Mouse (Mus musculus): ENCODE data around the gene Meis3. TPM values are rescaled to one million over a fixed set of nuclear protein-coding genes. Genes with fewer than 3 reads are reported as not detected.

The Meis3 gene
- polyA plus RNA-seq, 1 experiment from 2014 or later: 15.6 TPM

- 85% methylated on average over 15 of the region's 15 CpGs for WGBS
- no peak overlapping the region for H3K27ac ChIP-seq
- no peaks in the 10 kb centered on the region for H3K27me3 ChIP-seq
- H3K4me1 ChIP-seq: no peaks in the 10 kb centered on the region
- no peak overlapping the region for H3K4me2 ChIP-seq (replicated peaks)
- ATAC-seq (ENCODE audit: low FRiP score, low read depth): no peak
- H3K4me3 ChIP-seq: no peak overlapping the region
- no peak overlapping the region for H3K9ac ChIP-seq
- no peaks in the 10 kb centered on the region for H3K9me3 ChIP-seq
- peaks cover 94% of the 10 kb centered on the region for H3K36me3 ChIP-seq
These were observed 28.0 kb downstream of the Meis3 start for GRCm38 (mm10) chr7:16202756-16203504.

DNA sequence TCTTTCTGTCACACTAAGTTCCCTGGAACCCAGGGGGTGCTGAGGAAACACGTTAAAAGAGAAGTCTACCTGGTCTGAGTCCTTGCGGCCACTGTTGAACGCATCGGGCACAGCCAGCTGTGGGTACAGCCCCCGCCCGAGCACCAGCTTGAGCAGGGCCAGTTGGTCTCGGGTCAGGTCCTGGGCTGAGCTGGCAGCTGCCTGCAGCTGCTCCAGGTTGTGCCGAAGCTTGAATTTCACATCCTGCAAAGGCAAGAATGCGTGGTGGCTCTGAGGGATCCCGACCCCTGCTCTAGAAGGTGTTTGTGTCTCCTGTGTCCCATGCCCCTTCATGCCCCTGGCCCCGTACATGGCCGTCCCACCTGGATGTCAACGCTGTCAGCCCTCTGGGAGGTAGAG, 28.6 kb downstream of the Meis3 start:
- peaks cover 91% of the 10 kb centered on the region for H3K36me3 ChIP-seq
- H3K4me3 ChIP-seq: no peak overlapping the region
- H3K4me2 ChIP-seq (replicated peaks): no peak overlapping the region
- 92% methylated on average over 13 of the region's 13 CpGs for WGBS
- no peaks in the 10 kb centered on the region for H3K4me1 ChIP-seq
- H3K9me3 ChIP-seq: no peaks in the 10 kb centered on the region
- ATAC-seq (ENCODE audit: low FRiP score, low read depth): no peak
- H3K9ac ChIP-seq: no peak overlapping the region
- no peak overlapping the region for H3K27ac ChIP-seq
- H3K27me3 ChIP-seq: no peaks in the 10 kb centered on the region

DNA sequence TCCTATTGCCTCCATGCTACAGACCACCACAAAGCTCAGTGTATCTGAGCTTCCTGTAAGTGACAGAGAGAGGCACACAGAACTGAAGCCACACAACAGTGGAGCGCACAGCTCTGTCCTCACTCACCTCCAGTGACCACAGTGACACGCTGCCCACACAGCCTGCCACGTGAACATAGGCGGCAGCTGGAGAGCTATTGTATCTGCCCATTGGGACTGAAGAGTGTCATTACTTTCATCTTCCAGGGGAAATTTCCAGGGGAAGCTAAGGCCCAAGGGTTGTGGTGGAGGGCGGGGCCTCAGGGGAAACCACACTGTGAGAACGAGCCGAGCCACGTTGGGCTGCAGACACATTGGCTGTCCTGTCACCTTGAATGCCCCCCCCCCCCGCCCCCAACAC, 29.9 kb downstream of the Meis3 start:
- no peak for ATAC-seq (ENCODE audit: low FRiP score, low read depth)
- Histone ChIP-seq H3K27ac (no peak overlapping the region), H3K4me2 (replicated peaks) (no peak overlapping the region), H3K27me3 (no peaks in the 10 kb centered on the region), H3K4me1 (no peaks in the 10 kb centered on the region), H3K9ac (no peak overlapping the region), H3K36me3 (peaks cover 91% of the 10 kb centered on the region), H3K9me3 (no peaks in the 10 kb centered on the region), H3K4me3 (no peak overlapping the region)
- WGBS: 79% methylated on average over 9 of the region's 9 CpGs

DNA sequence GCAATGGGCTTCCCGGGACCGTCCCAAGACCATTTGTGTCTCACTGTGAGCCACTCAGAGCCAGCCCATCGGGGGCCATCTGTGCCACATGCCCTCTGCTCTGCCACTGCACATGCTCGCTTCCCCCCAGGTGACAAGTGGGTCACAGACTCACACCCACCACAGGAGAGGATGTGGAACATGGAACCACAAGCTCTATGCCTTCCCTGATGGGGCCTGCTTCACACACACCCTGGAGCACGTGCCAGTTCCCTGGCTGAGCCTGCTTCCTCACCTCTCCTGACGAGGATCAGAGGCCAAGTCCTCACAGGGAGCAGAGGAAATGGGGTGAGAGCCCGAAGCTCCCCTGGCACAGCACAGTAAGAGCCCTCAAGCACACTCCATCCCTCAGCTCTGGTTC, 32.2 kb downstream of the Meis3 start:
- no peak overlapping the region for H3K4me3 ChIP-seq
- H3K4me2 ChIP-seq (replicated peaks): no peak overlapping the region
- H3K36me3 ChIP-seq: peaks cover 89% of the 10 kb centered on the region
- WGBS: 84% methylated on average over 7 of the region's 7 CpGs
- no peaks in the 10 kb centered on the region for H3K9me3 ChIP-seq
- H3K9ac ChIP-seq: no peak overlapping the region
- no peak overlapping the region for H3K27ac ChIP-seq
- H3K4me1 ChIP-seq: no peaks in the 10 kb centered on the region
- no peak for ATAC-seq (ENCODE audit: low FRiP score, low read depth)
- H3K27me3 ChIP-seq: no peaks in the 10 kb centered on the region

- ATAC-seq (ENCODE audit: low FRiP score, low read depth): no peak
- H3K9me3 ChIP-seq: no peaks in the 10 kb centered on the region
- WGBS: 83% methylated on average over 10 of the region's 10 CpGs
- no peak overlapping the region for H3K4me3 ChIP-seq
- no peaks in the 10 kb centered on the region for H3K4me1 ChIP-seq
- no peak overlapping the region for H3K27ac ChIP-seq
- no peak overlapping the region for H3K9ac ChIP-seq
- H3K27me3 ChIP-seq: no peaks in the 10 kb centered on the region
- H3K36me3 ChIP-seq: peaks cover 86% of the 10 kb centered on the region
- no peak overlapping the region for H3K4me2 ChIP-seq (replicated peaks)
These were observed 32.6 kb downstream of the Meis3 start for GRCm38 (mm10) chr7:16207496-16207895.

- Histone ChIP-seq H3K27me3 (no peaks in the 10 kb centered on the region), H3K36me3 (peaks cover 86% of the 10 kb centered on the region), H3K4me2 (replicated peaks) (no peak overlapping the region), H3K4me1 (no peaks in the 10 kb centered on the region), H3K9ac (no peak overlapping the region), H3K9me3 (no peaks in the 10 kb centered on the region), H3K4me3 (no peak overlapping the region), H3K27ac (no peak overlapping the region)
- ATAC-seq (ENCODE audit: low FRiP score, low read depth): no peak
- WGBS: 87% methylated on average over 21 of the region's 21 CpGs
These were observed 34.1 kb downstream of the Meis3 start for GRCm38 (mm10) chr7:16208781-16209665.

DNA sequence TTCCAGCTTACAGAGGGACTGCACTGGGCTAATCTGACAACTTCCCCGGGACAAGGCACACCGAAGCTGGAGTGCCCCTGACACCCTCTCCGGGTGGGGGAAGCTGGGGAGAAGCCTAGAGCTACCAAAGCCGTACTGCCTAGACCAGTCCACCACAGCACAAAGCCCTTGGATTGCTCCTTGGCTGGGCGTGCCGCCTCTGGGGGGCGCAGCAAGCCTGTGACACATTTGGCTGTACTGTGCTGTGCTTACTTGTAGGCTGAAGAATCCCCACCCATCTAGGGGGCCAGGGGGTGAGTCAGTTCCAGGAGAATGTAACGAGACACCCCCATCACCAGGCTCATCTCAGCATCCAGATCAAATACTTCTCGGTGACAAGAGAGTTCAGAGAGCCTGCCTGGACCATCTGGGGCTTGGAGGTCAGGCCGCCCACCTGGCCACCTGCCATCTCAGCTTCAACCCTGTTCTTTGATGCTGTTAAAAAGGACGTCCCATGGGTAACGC, 36.0 kb downstream of the Meis3 start:
- Histone ChIP-seq H3K4me1 (no peaks in the 10 kb centered on the region), H3K36me3 (peaks cover 86% of the 10 kb centered on the region), H3K4me3 (no peak overlapping the region), H3K4me2 (replicated peaks) (no peak overlapping the region), H3K9ac (no peak overlapping the region), H3K27ac (no peak overlapping the region), H3K9me3 (no peaks in the 10 kb centered on the region), H3K27me3 (no peaks in the 10 kb centered on the region)
- 70% methylated on average over 12 of the region's 12 CpGs for WGBS
- ATAC-seq (ENCODE audit: low FRiP score, low read depth): no peak

DNA sequence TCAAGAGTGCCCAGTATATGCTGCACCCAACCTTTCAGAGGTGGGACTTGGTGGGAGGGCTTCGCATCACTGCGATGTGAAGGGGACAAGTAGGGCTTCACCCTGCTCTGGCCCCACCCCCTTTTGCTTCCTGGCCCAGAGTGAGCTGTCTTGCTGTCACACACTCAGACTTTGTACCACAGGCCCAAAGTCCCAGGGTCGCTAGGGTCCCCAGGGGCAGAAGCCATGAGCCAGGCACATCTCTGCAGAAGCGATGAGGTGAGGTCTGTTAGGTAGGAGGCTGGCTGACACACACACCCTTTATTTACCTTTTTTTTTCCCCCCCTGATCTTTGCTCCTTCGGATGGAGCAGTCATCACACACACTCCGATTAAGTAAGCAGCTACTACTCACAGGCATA, 38.3 kb downstream of the Meis3 start:
- no peak overlapping the region for H3K9ac ChIP-seq
- no peaks in the 10 kb centered on the region for H3K9me3 ChIP-seq
- no peak overlapping the region for H3K4me3 ChIP-seq
- H3K4me2 ChIP-seq (replicated peaks): no peak overlapping the region
- H3K4me1 ChIP-seq: no peaks in the 10 kb centered on the region
- WGBS: 92% methylated on average over 6 of the region's 6 CpGs
- H3K27me3 ChIP-seq: no peaks in the 10 kb centered on the region
- ATAC-seq (ENCODE audit: low FRiP score, low read depth): no peak
- no peak overlapping the region for H3K27ac ChIP-seq
- H3K36me3 ChIP-seq: peaks cover 92% of the 10 kb centered on the region

DNA sequence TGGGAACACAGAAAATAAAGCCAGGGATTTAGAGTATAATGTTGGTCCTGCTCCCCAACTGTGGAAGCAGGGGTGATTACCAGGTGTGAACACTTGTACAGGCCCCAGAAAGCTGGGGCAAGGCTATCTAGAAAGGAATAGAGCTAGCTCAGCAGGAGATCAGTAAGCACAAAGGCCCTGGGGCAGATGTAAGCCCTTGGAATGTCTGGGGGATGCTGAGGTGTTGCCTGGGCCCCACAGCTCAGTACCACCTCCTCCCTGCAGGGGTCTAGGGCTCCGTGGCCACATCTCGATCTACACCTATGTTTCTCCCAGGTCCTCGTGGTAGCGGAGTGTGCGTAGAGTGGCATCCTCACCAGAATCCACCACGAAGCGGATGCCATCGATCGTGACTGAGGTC, 39.1 kb downstream of the Meis3 start:
- H3K4me2 ChIP-seq (replicated peaks): no peak overlapping the region
- H3K9me3 ChIP-seq: no peaks in the 10 kb centered on the region
- peaks cover 93% of the 10 kb centered on the region for H3K36me3 ChIP-seq
- no peak overlapping the region for H3K9ac ChIP-seq
- H3K27me3 ChIP-seq: no peaks in the 10 kb centered on the region
- H3K4me1 ChIP-seq: no peaks in the 10 kb centered on the region
- WGBS: 90% methylated on average over 9 of the region's 9 CpGs
- H3K27ac ChIP-seq: no peak overlapping the region
- no peak for ATAC-seq (ENCODE audit: low FRiP score, low read depth)
- no peak overlapping the region for H3K4me3 ChIP-seq

DNA sequence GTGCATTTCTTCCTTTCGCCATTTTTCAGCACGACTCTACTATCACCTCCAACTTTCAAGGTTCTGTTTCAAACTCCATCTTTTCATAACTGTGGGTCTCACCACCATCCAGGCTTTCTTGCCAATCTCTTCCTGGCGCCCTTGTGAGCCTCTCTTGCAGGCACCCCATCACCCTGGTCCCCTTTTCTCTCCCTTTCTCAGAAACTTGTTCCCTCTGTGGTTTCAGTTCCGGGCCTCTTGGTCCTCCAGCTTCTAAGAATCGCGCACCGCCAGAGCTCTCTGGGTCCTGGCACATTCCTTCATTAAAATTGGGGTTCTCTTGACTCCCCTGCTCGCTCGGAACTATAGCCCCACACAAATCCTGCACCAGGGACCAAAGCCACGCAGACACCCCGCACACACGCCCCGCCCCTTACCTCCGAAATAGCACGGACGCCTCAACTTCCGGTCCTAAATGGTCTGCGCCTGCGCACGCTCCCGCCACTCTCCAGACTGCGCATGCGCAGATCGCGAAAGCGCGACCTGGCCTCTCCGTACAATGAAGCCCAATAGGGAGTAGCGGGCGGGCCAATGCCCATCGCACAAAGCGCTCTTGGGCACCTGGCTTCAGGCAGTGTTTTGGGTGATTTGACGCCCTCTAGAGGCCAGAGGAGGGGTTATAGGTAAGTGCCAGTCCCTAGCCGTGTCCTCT, 46.8 kb downstream of the Meis3 start, which contains the start of gene Dhx34:
Gene Dhx34 (minus strand): TSS at position 456 of the 691 bp plus-strand sequence.
- Histone ChIP-seq H3K27me3 (no peaks in the 10 kb centered on the region), H3K9ac (peak within 1 kb of the TSS; percentile 79), H3K4me3 (peak within 1 kb of the TSS; percentile 70), H3K4me1 (peaks cover 7% of the 10 kb centered on the region), H3K9me3 (no peaks in the 10 kb centered on the region), H3K36me3 (peaks cover 20% of the 10 kb centered on the region), H3K27ac (peak within 1 kb of the TSS; percentile 85), H3K4me2 (replicated peaks) (peak within 1 kb of the TSS; percentile 68)
- 1% methylated on average over 34 of the region's 34 CpGs for WGBS
- peak; percentile 94 for ATAC-seq (ENCODE audit: low FRiP score, low read depth)

- Histone ChIP-seq H3K36me3 (no peaks in the 10 kb centered on the region), H3K9me3 (peaks cover 14% of the 10 kb centered on the region; the same call in 1 of the 2 replicates), H3K27ac (no peak overlapping the region), H3K27me3 (no peaks in the 10 kb centered on the region), H3K4me2 (replicated peaks) (no peak overlapping the region), H3K9ac (no peak overlapping the region; the same call in 1 of the 2 replicates), H3K4me1 (peaks cover 5% of the 10 kb centered on the region), H3K4me3 (no peak overlapping the region)
- ATAC-seq (ENCODE audit: low FRiP score, low read depth): no peak
- 30% methylated on average over 5 of the region's 5 CpGs for WGBS
These were observed 55.0 kb downstream of the Meis3 start for GRCm38 (mm10) chr7:16229869-16230268.

All from limb, embryonic 13.5 days (tissue).